Mouse (Mus musculus): ENCODE data around the gene Nhsl1. TPM values are rescaled to one million over a fixed set of nuclear protein-coding genes. Genes with fewer than 3 reads are reported as not detected.

Gene Nhsl1
- polyA plus RNA-seq, 1 experiment from 2014 or later: 8.2 TPM

DNA sequence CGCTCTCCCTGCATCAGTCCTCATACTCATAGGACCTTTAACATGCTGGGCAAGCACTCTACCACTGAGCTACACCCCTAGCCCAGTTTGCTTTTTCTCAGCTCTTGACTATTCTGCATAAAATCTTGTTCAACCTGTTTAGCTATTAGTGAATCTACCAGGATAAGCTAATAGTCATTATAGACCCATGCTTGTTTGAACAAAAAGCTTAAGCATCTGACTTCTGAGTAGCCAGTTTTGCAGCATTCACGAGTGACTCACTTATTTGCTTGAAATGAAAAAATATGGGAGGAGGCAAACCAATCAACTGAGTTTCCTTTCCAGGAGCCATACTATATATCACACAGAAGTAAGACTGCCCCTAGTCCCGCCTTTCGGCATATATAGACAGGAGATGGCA lies 32.0 kb downstream of the Nhsl1 start:
- H3K27me3 ChIP-seq: no peaks in the 10 kb centered on the region
- H3K27ac ChIP-seq: no peak overlapping the region
- ATAC-seq (ENCODE audit: insufficient number of reproducible peaks, insufficient read depth, low FRiP score, low TSS enrichment, low read depth): no peak
- WGBS: 76% methylated on average over 4 of the region's 4 CpGs
- no peak overlapping the region for H3K4me2 ChIP-seq
- no peaks in the 10 kb centered on the region for H3K36me3 ChIP-seq
- H3K9me3 ChIP-seq: no peaks in the 10 kb centered on the region
- no peak overlapping the region for H3K4me3 ChIP-seq
- H3K9ac ChIP-seq: no peak overlapping the region
- H3K4me1 ChIP-seq: peaks cover 5% of the 10 kb centered on the region; the same call in 1 of the 2 replicates

DNA sequence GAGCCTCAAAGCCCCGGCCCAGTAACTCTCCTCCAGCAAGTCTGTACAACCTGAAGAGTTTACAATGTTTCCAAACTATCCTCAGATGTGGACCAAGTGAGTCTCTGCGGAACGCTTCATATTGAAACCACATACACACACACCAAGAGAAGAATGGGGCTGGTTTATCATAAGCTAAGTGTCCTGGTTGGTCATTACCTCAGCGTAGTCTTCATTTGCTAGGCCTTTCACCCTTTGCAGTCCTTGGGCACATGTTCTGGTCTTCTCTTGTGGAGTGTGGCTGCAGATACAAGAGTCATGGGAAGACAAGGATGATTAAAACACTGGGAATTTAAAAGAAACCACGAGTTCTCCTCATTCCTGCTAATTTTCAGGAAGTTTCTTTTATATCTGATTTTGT lies 34.2 kb downstream of the Nhsl1 start:
- H3K27ac ChIP-seq: no peak overlapping the region
- WGBS: 84% methylated on average over 5 of the region's 5 CpGs
- no peaks in the 10 kb centered on the region for H3K9me3 ChIP-seq
- no peak for ATAC-seq (ENCODE audit: insufficient number of reproducible peaks, insufficient read depth, low FRiP score, low TSS enrichment, low read depth)
- no peak overlapping the region for H3K9ac ChIP-seq
- H3K4me3 ChIP-seq: no peak overlapping the region
- no peak overlapping the region for H3K4me2 ChIP-seq
- H3K4me1 ChIP-seq: peaks cover 7% of the 10 kb centered on the region
- H3K27me3 ChIP-seq: no peaks in the 10 kb centered on the region
- H3K36me3 ChIP-seq: no peaks in the 10 kb centered on the region

DNA sequence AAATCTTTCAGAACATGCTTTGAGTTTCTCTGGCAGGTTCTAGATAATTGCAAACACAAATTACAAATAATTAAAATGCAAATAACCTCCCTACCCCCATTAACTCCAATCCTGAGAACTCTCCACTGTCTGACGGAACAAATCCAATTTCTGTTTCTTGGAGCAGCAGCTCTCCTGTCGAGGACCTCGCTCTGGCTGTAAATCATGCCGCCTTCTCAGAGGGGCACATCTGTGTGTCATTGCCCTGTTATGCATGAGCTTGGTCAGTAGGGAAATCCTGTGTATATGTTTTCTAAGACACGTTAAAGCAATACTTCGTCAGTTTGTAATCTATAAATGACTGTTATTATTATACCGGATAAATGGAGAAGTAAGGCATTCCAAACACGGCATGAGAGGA lies 35.3 kb downstream of the Nhsl1 start:
- Histone ChIP-seq H3K4me1 (peaks cover 7% of the 10 kb centered on the region), H3K4me2 (no peak overlapping the region), H3K9me3 (no peaks in the 10 kb centered on the region), H3K27me3 (no peaks in the 10 kb centered on the region), H3K36me3 (no peaks in the 10 kb centered on the region), H3K27ac (no peak overlapping the region), H3K9ac (no peak overlapping the region), H3K4me3 (no peak overlapping the region)
- WGBS: 72% methylated on average over 8 of the region's 8 CpGs
- no peak for ATAC-seq (ENCODE audit: insufficient number of reproducible peaks, insufficient read depth, low FRiP score, low TSS enrichment, low read depth)

DNA sequence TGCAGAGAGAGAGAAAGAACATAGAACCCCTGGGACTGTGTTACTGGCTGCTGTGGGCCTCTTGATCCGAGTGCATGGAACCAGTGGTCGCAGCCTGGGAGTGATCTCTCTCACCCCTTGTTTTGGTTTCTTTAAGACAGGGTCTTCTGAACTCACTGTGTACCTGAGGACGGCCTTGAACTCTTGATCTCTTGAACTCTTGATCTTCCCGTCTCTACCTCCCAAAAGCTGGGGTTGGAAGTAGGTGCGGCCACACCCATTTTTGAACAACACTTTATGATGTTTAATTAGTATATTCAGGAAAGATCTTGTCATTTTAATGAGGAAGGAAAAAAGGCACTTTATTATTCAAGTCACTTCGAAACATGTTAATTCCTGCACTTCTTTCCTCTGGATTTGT lies 37.7 kb downstream of the Nhsl1 start:
- H3K36me3 ChIP-seq: no peaks in the 10 kb centered on the region
- no peak for ATAC-seq (ENCODE audit: insufficient number of reproducible peaks, insufficient read depth, low FRiP score, low TSS enrichment, low read depth)
- H3K27ac ChIP-seq: no peak overlapping the region
- 77% methylated on average over 6 of the region's 6 CpGs for WGBS
- H3K9ac ChIP-seq: no peak overlapping the region
- H3K4me2 ChIP-seq: no peak overlapping the region
- H3K9me3 ChIP-seq: no peaks in the 10 kb centered on the region
- H3K27me3 ChIP-seq: no peaks in the 10 kb centered on the region
- H3K4me3 ChIP-seq: no peak overlapping the region
- peaks cover 7% of the 10 kb centered on the region for H3K4me1 ChIP-seq

DNA sequence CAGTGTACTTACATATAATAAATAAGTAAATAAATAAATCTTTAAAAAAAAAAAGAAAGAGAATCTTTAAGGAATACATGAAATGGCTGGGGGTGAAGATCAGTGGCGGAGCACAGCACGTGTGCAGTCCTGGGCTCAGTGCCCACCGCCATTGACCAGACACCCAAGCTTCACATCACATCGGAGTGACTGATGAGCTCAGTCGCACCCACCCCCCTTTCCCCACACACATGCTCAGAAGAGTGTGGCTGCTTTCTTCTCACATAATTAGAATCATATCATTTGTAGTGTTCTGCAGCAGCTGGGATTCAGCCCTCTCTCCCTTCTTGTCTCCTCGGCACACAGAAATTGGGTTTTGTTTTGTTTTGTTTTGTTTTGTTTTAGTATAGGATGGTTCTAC lies 38.4 kb downstream of the Nhsl1 start:
- Histone ChIP-seq H3K9ac (no peak overlapping the region), H3K4me2 (no peak overlapping the region), H3K27me3 (no peaks in the 10 kb centered on the region), H3K27ac (no peak overlapping the region), H3K9me3 (no peaks in the 10 kb centered on the region), H3K4me1 (peaks cover 7% of the 10 kb centered on the region), H3K4me3 (no peak overlapping the region), H3K36me3 (no peaks in the 10 kb centered on the region)
- 81% methylated on average over 6 of the region's 6 CpGs for WGBS
- no peak for ATAC-seq (ENCODE audit: insufficient number of reproducible peaks, insufficient read depth, low FRiP score, low TSS enrichment, low read depth)

DNA sequence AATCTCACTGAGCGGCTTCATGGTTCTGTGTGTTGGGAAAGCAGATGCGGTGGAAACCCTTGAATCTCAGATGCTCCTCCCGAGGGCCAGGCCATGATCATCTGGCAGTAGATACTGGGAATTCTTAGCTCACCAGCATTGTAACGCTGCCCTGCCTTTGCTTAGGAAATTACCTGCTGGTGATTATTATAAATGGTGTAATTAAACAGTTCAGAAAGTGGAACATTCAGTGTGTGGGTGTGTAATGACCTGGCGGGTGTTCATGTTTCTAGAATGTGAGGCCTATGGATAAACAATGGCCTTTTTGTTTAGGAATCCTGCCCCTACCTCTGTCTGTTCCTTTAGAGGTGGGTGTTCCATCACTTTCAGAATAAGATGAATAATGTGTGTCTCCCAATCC lies 39.7 kb downstream of the Nhsl1 start:
- H3K27ac ChIP-seq: no peak overlapping the region
- H3K36me3 ChIP-seq: no peaks in the 10 kb centered on the region
- ATAC-seq (ENCODE audit: insufficient number of reproducible peaks, insufficient read depth, low FRiP score, low TSS enrichment, low read depth): no peak
- WGBS: 77% methylated on average over 5 of the region's 5 CpGs
- no peak overlapping the region for H3K9ac ChIP-seq
- H3K4me2 ChIP-seq: no peak overlapping the region
- peaks cover 7% of the 10 kb centered on the region for H3K4me1 ChIP-seq
- no peak overlapping the region for H3K4me3 ChIP-seq
- no peaks in the 10 kb centered on the region for H3K27me3 ChIP-seq
- no peaks in the 10 kb centered on the region for H3K9me3 ChIP-seq

DNA sequence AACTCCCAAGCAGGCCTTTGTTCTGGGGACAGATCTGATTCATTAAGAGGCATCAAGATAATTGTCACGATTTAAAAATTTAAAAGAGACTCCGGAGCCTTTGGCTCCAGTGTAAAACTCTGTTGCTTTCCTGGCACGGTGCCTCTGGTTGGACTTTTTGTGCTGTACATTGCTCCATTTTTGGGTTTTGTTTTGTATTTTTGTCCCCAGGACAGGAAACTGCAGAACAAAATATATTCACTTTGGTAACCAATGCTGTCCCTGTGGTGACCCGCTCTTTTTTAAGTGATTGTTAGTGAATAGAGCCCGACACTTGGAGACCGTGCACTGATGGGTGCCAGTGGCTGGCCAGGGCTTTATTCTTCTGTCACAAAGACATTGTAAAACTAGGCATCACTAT lies 41.4 kb downstream of the Nhsl1 start:
- ATAC-seq (ENCODE audit: insufficient number of reproducible peaks, insufficient read depth, low FRiP score, low TSS enrichment, low read depth): no peak
- Histone ChIP-seq H3K9ac (no peak overlapping the region), H3K4me1 (peaks cover 6% of the 10 kb centered on the region), H3K9me3 (no peaks in the 10 kb centered on the region), H3K27me3 (no peaks in the 10 kb centered on the region), H3K4me3 (no peak overlapping the region), H3K4me2 (no peak overlapping the region), H3K36me3 (no peaks in the 10 kb centered on the region), H3K27ac (0 out of 2 replicates have a peak overlapping the region, but pooled peaks have one; percentile 1)
- WGBS: 80% methylated on average over 6 of the region's 6 CpGs

DNA sequence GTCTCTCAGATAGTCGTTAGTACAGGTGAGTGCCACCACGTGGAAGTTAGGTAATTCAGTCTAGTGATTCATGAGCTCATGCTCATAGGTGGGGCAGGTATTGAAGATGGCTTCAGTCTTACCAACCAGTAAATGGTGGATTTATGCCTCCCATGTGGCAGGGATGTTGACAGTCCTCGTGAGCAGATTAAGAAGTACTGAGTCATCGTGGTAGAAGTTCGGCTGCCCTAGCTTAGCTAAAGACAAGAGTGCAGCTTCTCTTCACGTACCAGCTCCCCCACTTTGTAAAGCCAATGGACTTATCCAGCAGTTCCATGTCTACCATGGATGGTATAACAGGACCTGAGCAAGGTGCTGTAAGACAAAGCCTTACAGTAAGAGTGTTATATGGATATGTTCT lies 46.6 kb downstream of the Nhsl1 start:
- H3K36me3 ChIP-seq: no peaks in the 10 kb centered on the region
- H3K4me1 ChIP-seq: peaks cover 7% of the 10 kb centered on the region; the same call in 1 of the 2 replicates
- WGBS: 90% methylated on average over 6 of the region's 6 CpGs
- H3K9ac ChIP-seq: no peak overlapping the region
- no peak overlapping the region for H3K4me2 ChIP-seq
- H3K27ac ChIP-seq: no peak overlapping the region
- no peaks in the 10 kb centered on the region for H3K9me3 ChIP-seq
- H3K4me3 ChIP-seq: no peak overlapping the region
- no peaks in the 10 kb centered on the region for H3K27me3 ChIP-seq
- no peak for ATAC-seq (ENCODE audit: insufficient number of reproducible peaks, insufficient read depth, low FRiP score, low TSS enrichment, low read depth)

DNA sequence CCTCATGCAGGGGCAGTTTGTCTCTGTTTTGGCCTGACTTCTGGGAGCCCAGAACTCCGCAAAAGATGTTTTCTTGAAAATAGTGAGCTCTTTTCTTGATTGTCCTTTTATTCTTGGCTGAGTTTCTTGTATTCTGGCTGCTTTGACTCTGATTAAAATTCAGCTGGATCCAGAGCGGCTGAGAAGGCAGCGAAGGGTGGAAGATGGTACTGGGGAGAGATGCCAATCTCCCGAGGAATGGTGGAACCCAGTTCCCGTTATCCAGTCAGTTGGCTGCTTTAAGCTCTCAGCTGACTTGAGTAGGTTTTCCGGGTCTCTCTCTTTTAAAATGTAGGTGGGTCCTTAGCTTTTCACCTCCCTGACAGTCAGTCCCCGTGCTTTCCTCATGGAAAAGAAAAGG lies 47.9 kb downstream of the Nhsl1 start:
- Histone ChIP-seq H3K9ac (no peak overlapping the region), H3K4me1 (peaks cover 20% of the 10 kb centered on the region), H3K4me2 (no peak overlapping the region), H3K27me3 (no peaks in the 10 kb centered on the region), H3K27ac (0 out of 2 replicates have a peak overlapping the region, but pooled peaks have one; percentile 9), H3K36me3 (no peaks in the 10 kb centered on the region), H3K4me3 (no peak overlapping the region), H3K9me3 (no peaks in the 10 kb centered on the region)
- WGBS: 38% methylated on average over 7 of the region's 7 CpGs
- ATAC-seq (ENCODE audit: insufficient number of reproducible peaks, insufficient read depth, low FRiP score, low TSS enrichment, low read depth): no peak

DNA sequence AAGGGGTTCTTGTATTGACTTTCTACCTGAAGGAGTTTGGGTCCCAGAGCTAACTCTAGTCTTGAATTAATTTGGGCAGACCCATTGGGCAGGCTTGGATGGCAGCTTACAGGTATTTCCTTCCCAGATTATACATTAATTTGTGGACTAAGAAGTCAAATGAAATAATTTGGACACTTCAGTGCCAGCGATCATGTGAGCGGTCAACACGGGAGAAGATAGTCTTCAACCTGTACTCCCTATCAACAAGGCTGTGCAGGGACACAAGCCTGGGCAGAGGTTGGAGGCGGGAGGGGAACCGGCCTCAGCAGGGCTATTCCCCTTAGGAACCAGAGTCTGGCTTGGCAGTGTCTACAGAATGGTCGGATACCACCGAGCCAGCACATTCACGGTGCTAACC lies 49.3 kb downstream of the Nhsl1 start:
- Histone ChIP-seq H3K27me3 (no peaks in the 10 kb centered on the region), H3K4me3 (no peak overlapping the region), H3K9me3 (no peaks in the 10 kb centered on the region), H3K27ac (no peak overlapping the region), H3K4me2 (no peak overlapping the region), H3K36me3 (no peaks in the 10 kb centered on the region), H3K9ac (no peak overlapping the region), H3K4me1 (peaks cover 25% of the 10 kb centered on the region)
- 91% methylated on average over 8 of the region's 8 CpGs for WGBS
- ATAC-seq (ENCODE audit: insufficient number of reproducible peaks, insufficient read depth, low FRiP score, low TSS enrichment, low read depth): no peak

DNA sequence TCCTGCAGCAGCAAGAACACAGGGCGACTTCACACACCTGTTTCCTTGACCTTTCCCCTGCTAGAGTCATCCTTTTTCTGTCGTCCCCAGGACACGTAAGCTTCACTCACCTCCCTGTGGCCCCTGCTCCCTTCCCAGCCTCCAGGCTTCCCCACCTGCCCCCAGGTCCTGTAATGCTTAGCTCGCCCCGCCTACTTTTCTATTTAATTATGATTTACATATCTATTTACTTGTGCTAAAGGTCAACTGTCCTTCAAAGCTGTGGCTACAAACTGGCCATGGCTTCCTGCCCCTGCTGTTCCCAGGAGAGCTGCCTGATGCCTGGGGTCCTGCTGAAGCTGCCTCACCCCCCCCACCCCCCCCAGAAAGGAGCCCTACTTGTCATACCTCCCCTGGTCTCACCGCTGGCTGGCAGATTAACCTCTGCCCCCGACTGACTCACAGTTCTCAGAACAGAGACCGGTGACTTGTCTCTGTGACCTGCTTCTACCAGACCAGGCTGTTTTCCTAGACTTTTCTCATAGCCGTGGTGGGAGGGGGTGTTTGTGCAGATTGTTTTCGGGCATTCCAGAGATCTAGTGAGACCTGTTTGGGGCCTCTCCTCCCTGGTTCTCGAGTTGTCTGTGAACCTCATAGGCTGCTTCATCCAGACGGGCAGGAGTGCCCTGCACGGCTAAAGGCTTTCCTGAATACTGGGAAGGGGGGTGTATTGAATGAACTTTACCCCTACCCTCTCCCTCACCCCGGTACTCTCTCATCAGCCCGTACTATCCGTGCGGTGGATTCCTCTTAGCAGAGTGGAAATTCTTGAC lies 51.9 kb downstream of the Nhsl1 start:
- H3K27me3 ChIP-seq: no peaks in the 10 kb centered on the region
- peak overlapping the region; percentile 48 for H3K27ac ChIP-seq
- WGBS: 15% methylated on average over 17 of the region's 17 CpGs
- H3K4me3 ChIP-seq: no peak overlapping the region
- 0 out of 2 replicates have a peak overlapping the region, but pooled peaks have one; percentile 27 for H3K9ac ChIP-seq
- H3K4me2 ChIP-seq: peak overlapping the region; percentile 35
- H3K9me3 ChIP-seq: no peaks in the 10 kb centered on the region
- H3K36me3 ChIP-seq: no peaks in the 10 kb centered on the region
- peaks cover 30% of the 10 kb centered on the region for H3K4me1 ChIP-seq
- peak; percentile 76 for ATAC-seq (ENCODE audit: insufficient number of reproducible peaks, insufficient read depth, low FRiP score, low TSS enrichment, low read depth)

DNA sequence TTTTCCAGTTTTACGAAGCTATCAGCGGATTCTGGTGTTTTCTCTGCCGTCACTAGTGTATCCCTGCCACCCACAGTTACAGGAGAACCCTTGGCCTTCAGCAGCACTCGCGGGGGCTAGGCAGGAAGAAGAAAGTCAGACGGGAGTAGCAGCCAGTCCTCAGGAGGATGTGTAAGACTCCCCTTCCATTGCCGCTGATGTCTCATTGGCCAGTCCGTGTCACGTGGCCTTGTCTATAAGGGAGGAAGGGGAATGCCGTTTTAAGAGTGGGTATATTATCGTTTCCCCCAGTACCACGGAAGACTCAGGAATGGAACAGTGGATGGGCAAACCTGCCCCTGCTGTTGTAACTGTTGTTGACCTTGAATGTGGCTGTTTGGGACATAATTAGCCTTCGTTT lies 53.1 kb downstream of the Nhsl1 start:
- H3K4me3 ChIP-seq: no peak overlapping the region
- peaks cover 26% of the 10 kb centered on the region for H3K4me1 ChIP-seq
- WGBS: 43% methylated on average over 13 of the region's 13 CpGs
- H3K9ac ChIP-seq: no peak overlapping the region
- no peaks in the 10 kb centered on the region for H3K36me3 ChIP-seq
- H3K4me2 ChIP-seq: peak overlapping the region; percentile 35; the same call in 1 of the 2 replicates
- H3K9me3 ChIP-seq: no peaks in the 10 kb centered on the region
- ATAC-seq (ENCODE audit: insufficient number of reproducible peaks, insufficient read depth, low FRiP score, low TSS enrichment, low read depth): no peak
- no peak overlapping the region; the same call in 1 of the 2 replicates for H3K27ac ChIP-seq
- H3K27me3 ChIP-seq: no peaks in the 10 kb centered on the region
